Mouse (Mus musculus) R1 (cell line): Measurements from ENCODE around the gene Dgki.

ENCODE experiments used
- DNase-seq: peaks from one replicate; pipeline ENCODE4 v3.0.0-alpha.2; 2018; ENCODE audit warnings: low read depth, low spot score

Gene Dgki

GRCm38 (mm10) chr6:36850422-36851129 lies 449.4 kb downstream of the Dgki start:
- DNase-seq: no peak

- no peak for DNase-seq
Observed at GRCm38 (mm10) chr6:36845288-36845687, 454.7 kb downstream of the Dgki start.

GRCm38 (mm10) chr6:36844258-36844657 lies 455.7 kb downstream of the Dgki start:
- DNase-seq: no peak

GRCm38 (mm10) chr6:36843031-36843488 lies 456.9 kb downstream of the Dgki start:
- no peak for DNase-seq

GRCm38 (mm10) chr6:36842101-36842922 lies 457.7 kb downstream of the Dgki start:
- no peak for DNase-seq

- no peak for DNase-seq
Observed at GRCm38 (mm10) chr6:36841701-36842100, 458.3 kb downstream of the Dgki start.

GRCm38 (mm10) chr6:36841174-36841573 lies 458.8 kb downstream of the Dgki start:
- no peak for DNase-seq

- DNase-seq: no peak
Observed at GRCm38 (mm10) chr6:36838747-36839146, 461.2 kb downstream of the Dgki start.

- DNase-seq: no peak
Observed at GRCm38 (mm10) chr6:36835351-36835750, 464.6 kb downstream of the Dgki start.

GRCm38 (mm10) chr6:36834695-36835265 lies 465.2 kb downstream of the Dgki start:
- no peak for DNase-seq

- DNase-seq: no peak
Observed at GRCm38 (mm10) chr6:36832681-36833080, 467.3 kb downstream of the Dgki start.

GRCm38 (mm10) chr6:36832207-36832606 lies 467.8 kb downstream of the Dgki start:
- DNase-seq: no peak

GRCm38 (mm10) chr6:36830371-36830925 lies 469.5 kb downstream of the Dgki start:
- DNase-seq: no peak

GRCm38 (mm10) chr6:36819784-36820050 lies 480.3 kb downstream of the Dgki start:
- no peak for DNase-seq

- DNase-seq: no peak
Observed at GRCm38 (mm10) chr6:36819019-36819783, 480.8 kb downstream of the Dgki start.

- no peak for DNase-seq
Observed at GRCm38 (mm10) chr6:36818281-36819018, 481.5 kb downstream of the Dgki start.

GRCm38 (mm10) chr6:36816666-36817065 lies 483.3 kb downstream of the Dgki start:
- DNase-seq: no peak

GRCm38 (mm10) chr6:36815992-36816391 lies 484.0 kb downstream of the Dgki start:
- no peak for DNase-seq

GRCm38 (mm10) chr6:36812666-36813515 lies 487.1 kb downstream of the Dgki start:
- DNase-seq: no peak

GRCm38 (mm10) chr6:36810448-36810847 lies 489.5 kb downstream of the Dgki start:
- DNase-seq: no peak
